Mouse (Mus musculus): Measurements from ENCODE around the gene Arl2bp.

The Arl2bp gene

DNA sequence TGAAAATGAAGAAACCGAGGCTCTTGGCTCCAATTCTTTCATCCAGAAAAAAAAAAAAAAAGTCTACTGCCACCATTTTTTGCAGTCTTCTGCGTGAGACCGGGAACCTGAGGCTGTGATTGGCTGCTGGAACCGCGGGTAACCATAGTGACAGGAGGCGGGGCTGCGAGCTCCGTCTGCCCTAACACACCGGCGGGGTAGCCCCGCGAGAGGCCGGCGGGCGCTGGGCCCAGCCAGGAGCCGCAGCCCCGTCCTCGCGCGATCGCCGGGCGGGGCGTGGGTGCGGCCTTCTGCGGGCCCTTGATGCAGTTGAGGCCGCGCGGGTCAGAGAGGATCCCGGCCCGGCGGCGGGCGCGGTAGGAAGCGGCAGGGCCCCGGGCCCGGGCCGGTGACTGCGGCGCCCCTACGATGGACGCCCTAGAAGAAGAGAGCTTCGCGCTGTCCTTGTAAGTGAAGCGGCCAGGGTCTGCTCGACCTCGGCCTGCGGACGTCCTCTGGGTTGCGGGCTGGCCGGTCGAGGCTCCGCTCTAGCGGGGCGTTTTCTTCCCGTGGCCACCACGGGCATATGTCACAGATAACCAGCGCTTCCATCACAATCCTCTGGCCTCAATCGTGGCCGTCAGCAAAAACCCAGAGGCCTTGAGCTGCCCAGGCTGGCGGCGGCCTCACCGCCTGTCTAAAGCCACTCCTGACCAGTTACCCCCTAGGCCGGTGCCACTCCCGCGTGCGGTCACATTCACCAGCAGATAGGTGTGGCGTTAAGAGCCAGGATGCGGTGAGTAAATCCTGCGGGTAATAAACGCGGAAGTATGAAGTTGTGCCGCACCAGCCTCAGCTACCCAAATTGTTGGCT, at the start of gene Arl2bp:
Gene Arl2bp, plus strand, starts transcription at position 145 of the 853 bp plus-strand sequence.
- peak; percentile 98 for ATAC-seq (ENCODE audit: insufficient number of reproducible peaks, low FRiP score, low TSS enrichment)

DNA sequence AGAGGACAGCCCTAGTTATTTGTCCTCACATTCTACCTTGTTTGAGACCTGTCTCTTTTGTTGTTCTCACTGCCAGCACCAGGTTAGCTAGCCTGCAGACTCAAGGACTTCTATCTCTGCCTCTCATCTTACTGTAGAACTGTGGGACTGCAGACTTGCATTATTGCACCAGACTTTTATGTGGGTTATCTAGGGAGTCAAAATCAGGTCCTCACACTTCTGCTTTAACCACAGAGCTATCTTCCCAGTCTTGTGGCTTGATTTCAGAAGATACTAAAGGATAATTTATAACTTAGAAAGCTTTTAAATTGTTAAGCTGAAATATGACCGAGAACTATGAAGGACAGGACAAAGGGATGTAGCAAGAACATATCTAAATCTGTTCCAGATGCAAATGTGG, 41.5 kb upstream of the Arl2bp start:
- ATAC-seq (ENCODE audit: insufficient number of reproducible peaks, low FRiP score, low TSS enrichment): no peak

DNA sequence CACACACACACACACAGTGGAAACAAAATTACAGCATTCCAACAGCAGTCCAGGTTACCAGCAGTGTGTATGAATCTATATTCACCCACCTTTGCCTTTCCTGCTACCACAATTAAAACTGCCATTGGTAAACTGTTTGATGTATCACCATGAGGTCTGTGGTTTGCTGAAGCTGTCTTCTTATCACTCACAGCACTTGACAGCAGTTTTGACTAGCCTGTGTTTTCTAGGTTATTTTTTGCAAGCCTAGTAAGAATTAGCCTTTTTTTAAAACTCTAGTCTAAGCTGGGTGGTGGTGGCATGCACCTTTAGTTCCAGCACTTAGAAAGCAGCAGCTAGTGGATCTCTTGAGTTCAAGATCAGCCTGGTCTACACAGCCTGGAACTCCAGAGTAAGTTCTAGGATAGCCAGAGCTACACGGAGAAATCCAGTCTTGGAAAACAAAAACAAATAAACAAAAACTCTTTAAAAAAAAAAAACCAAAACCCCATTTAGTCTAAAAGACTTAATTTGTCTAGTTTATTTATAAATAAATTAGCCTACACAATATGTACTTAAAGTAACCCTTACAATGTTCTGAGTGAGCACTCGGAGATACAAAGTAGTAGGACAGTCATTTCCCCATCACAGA, 32.7 kb upstream of the Arl2bp start:
- no peak for ATAC-seq (ENCODE audit: insufficient number of reproducible peaks, low FRiP score, low TSS enrichment)

DNA sequence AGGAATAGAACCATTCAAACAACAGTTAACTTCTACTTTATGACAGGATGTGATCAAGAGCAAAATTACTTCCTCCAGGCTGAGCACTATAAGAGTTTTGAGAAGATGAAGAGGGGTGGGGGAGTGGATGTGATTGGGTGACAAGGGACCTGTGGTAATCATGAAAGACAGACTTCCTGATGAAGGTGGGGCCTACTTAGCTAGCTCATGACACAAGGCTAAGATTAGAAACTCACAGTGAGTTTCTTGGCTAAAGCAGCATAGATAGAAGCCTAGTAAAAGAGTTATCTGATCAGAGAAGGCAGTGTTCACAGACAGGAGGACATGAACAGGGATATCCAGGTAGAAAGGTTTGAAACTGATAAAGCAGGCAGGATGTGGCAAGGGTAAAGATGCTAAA, 32.2 kb upstream of the Arl2bp start:
- ATAC-seq (ENCODE audit: insufficient number of reproducible peaks, low FRiP score, low TSS enrichment): no peak

DNA sequence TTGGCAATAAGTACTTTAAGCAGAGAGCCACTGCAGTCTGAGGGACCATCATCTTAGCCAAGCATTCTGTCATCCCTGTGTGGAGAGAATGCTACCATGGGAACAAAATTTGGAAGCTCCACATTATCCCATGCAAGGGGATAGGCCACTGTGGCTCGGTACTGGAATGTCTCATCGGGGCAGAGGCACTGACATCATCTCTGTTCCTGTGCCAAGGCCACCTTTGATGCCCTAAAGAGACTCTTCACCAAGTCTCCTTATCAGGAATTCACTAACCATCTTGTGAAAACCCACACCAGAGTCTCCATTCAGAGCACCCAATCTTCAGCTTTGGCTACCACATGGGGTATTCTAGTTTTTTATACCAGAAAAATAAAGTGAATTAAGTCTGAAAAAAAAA, 25.2 kb upstream of the Arl2bp start:
- no peak for ATAC-seq (ENCODE audit: insufficient number of reproducible peaks, low FRiP score, low TSS enrichment)

DNA sequence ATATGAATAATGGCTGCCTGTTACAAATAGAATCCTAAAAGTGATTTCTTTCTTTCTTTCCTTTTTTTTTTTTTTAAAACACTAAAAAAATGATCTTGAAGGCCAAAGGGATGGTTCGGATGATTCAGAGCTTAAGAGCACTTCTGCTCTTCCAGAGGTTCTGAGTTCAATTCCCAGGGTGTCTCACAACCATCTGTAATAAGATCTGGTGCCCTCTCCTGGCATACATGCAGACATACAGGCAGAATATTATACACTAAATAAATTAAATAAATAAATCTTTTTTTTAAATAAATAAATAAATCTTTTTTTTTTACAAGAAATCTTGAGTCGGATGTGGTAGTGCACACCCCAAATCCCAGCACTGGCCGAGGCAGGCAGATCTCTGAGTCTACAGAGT, 24.5 kb upstream of the Arl2bp start:
- ATAC-seq (ENCODE audit: insufficient number of reproducible peaks, low FRiP score, low TSS enrichment): no peak

DNA sequence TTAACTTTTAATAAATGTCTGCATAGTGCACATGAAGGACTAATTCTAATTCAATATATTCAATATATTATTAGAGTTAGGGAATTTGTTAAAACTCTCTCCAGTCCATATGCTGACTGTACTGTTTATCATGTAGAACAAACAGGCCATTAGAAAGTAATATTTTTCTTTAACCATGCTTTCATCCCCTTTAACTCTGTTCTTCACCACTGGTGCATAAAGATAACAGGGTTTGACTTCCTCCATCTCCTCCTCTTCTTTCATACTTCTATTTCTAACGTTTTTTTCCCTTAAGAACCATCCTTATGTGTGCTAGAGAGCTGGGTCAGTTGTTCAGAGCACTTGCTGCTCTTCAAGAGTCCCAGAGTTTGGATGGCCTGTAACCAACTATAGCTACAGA, 21.2 kb upstream of the Arl2bp start:
- no peak for ATAC-seq (ENCODE audit: insufficient number of reproducible peaks, low FRiP score, low TSS enrichment)

DNA sequence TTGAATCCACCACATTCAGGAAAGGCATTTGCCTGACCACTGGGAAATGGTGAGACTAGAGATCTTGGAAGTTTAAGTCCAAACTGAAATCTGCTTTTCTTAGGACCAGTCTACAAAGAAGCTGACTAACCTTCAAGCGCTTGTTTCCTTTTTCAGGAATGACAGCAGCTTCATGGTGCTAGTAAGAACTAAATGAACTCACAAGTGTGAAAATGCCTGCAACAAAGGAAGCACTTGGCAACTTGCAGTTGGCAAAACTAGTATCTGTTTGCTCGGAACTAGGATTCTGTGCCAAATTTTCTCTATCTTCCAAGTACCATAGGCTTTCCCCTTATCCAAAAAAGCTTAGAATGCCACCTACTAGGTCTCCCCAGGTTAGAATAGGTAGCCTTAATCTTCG, 20.2 kb upstream of the Arl2bp start:
- ATAC-seq (ENCODE audit: insufficient number of reproducible peaks, low FRiP score, low TSS enrichment): no peak

DNA sequence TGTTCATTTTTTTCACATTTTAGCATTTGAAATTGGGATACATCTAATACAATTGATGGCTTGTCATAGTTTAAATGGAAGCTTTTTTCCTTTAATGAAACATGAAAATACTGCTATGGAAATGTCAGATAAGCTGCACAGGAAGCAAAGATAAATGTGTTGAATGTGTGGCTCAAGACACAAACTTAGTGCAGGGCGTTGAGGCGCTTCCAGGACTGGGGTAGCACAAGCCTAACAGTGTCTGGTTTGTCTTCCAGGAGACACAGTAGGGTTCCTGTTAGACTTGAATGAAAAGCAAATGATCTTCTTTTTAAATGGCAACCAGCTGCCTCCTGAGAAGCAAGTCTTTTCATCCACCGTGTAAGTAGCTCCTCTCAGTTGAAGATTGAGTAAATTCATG, 16.9 kb upstream of the Arl2bp start:
- ATAC-seq (ENCODE audit: insufficient number of reproducible peaks, low FRiP score, low TSS enrichment): no peak

DNA sequence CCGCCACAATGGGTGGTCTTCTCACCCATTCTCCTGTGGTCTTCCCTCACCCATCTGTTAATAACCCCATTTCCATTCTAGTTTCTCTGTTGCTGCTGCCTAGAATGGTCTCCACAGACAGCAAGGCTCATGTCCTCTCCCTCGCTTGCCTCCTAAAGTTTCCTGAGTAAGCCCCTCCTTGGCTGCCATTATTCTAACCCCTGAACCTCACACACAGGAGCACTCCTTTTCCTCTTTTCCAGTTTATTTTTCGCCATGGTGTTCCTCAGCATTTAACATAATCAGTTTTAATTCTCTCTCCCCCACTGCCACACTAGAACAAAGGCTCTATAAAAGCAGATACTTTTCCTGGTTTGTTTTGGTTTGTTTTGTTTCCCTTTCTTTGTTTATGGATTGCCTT, 13.4 kb upstream of the Arl2bp start:
- no peak for ATAC-seq (ENCODE audit: insufficient number of reproducible peaks, low FRiP score, low TSS enrichment)

DNA sequence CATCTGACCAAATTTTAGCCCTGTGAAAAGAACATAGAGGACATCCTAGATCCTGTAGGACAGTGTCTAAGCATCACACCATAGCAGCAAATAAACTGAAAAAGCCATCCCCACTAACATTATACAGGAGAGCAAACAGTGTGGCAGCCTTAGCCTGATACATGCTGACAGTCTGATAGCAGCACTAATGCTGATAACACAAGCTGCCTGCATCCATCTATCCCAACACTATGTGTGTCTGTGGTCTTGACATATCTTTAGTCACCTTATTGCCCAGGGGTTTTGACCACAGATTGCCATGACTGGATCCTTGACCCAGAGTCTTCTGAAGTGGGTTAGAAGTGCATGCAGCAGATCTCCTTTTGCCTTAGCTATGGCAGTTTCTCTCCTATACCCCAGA, 11.4 kb upstream of the Arl2bp start:
- no peak for ATAC-seq (ENCODE audit: insufficient number of reproducible peaks, low FRiP score, low TSS enrichment)

DNA sequence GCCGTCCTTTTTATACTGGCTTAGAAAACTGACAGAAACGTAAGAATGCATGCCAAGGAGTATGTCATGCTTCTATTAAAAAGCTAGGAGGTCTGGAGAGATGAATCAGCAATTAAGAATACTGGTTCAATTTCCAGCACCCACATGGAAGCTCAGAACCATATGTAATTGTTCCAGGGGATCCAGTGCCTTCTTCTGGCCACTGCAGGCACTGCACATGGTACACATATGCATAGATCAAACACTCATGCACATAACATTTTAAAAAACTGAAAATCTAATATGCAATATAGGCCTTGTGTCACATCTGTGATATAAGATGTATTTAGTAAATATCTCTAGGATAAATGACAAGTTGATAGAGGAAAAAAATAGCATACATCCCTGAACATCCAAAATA, 8.4 kb upstream of the Arl2bp start:
- ATAC-seq (ENCODE audit: insufficient number of reproducible peaks, low FRiP score, low TSS enrichment): no peak

DNA sequence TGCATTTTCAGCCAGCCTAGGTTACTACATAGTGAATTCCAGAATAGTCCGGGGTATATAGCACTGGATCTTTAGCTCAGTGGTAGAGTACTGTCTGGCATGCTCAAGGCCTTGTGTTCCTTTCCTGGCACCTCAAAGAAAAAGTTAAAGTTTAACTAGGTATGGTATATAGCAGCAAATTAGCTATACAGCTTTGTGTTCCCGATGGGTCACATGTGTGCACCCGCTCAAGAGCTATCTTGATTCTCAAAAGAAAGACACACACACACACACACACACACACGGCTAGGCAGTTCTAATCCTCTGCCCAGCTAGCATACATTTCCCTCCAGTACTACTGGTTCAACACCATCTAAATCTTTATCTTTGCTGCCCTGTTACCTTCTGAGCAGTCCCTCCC, 6.0 kb upstream of the Arl2bp start:
- no peak for ATAC-seq (ENCODE audit: insufficient number of reproducible peaks, low FRiP score, low TSS enrichment)

DNA sequence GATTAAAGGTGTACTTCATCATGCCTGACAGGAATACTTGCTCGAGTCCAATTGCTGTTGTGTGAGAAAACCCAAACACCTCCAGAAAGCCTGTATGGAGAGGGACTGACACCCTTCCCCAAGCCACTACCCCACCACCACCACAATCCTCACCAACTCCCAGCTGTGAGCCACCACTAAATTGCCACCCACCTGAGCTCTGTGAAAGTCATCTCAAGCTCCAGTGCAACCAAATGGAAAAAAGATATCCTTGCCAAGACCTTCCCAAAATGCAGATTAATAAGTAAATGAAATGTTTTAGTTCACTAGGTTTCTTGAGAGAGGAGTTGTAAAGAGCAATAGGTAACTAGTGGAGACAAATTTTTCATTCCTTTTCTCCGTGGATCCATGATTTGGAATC, 1.7 kb upstream of the Arl2bp start:
- ATAC-seq (ENCODE audit: insufficient number of reproducible peaks, low FRiP score, low TSS enrichment): no peak

DNA sequence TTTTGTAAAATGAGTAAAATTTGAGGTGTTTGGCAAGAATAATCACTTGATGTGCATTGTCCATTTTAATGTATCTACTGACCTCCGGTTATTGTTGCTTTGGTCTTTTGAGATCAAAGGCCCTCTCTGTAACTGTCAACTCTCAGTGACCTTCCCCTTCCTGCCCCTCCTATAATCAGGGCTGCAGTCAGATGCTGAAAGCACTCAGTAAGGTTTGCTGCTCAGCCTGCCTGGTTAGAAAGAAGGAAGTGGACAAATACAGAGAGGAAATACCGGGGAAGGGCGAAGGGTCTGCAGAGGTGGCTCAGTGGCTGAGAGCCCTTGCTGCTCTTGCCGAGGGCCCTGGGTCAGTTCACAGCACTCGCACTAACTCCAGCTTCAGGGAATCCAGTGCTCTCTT, 8.0 kb downstream of the Arl2bp start:
- no peak for ATAC-seq (ENCODE audit: insufficient number of reproducible peaks, low FRiP score, low TSS enrichment)

DNA sequence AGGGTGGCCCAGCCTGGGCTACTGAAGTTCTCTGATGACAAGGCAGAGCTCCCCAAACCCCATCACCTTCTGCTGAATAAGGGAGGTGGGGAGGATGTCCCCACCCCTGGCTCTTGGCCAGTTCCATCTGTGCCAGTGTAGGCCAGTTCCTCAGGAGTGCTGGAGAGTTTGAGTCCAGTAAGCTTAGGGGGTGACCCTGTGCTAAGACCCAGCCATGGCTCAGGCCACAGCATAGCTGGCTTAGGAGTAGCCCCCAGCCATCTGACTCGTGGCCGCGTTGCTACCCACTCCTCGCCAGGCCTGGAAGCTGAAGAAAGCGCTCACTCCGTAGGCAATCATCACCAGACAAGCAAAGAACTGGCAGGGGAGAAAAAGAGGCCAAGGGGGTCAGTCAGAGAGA, 9.5 kb downstream of the Arl2bp start:
- ATAC-seq (ENCODE audit: insufficient number of reproducible peaks, low FRiP score, low TSS enrichment): no peak

DNA sequence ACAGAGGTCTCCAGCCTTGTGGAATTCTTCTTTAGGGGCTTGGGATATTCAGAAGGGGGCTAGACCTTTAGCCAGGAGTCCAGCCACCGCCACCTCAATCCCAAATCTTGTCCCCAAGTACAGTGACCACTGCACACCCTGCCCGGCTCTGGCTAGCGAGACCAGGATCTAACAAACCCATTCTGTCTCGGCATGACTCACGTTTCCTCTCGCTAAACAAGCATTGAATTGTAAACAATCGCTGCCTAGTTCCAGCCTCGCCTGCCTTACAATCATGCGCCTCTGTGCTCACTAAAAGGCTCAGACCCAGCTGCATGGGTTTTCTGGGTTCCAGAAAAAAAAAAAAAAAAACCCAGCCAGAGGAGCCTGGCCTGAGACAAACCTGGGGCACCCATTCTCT, 12.2 kb downstream of the Arl2bp start:
- no peak for ATAC-seq (ENCODE audit: insufficient number of reproducible peaks, low FRiP score, low TSS enrichment)

DNA sequence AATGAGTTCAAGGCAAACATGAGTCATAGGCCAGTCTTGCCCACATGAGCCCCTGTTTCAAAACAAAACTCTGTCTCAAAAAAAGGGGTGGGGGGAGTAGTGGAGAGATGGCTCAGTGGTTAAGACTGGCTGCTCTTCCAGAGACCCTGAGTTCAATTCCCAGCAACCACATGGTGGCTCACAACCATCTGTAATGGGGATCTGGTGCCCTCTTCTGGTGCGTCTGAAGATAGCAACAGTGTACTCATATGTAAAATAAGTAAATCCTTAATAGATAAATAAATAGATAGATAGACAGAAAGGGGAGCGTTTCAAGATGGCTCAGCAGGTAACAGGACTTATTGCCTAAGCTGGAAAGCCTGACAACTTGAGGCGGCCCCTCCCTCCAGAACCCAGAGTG, 14.0 kb downstream of the Arl2bp start:
- no peak for ATAC-seq (ENCODE audit: insufficient number of reproducible peaks, low FRiP score, low TSS enrichment)

DNA sequence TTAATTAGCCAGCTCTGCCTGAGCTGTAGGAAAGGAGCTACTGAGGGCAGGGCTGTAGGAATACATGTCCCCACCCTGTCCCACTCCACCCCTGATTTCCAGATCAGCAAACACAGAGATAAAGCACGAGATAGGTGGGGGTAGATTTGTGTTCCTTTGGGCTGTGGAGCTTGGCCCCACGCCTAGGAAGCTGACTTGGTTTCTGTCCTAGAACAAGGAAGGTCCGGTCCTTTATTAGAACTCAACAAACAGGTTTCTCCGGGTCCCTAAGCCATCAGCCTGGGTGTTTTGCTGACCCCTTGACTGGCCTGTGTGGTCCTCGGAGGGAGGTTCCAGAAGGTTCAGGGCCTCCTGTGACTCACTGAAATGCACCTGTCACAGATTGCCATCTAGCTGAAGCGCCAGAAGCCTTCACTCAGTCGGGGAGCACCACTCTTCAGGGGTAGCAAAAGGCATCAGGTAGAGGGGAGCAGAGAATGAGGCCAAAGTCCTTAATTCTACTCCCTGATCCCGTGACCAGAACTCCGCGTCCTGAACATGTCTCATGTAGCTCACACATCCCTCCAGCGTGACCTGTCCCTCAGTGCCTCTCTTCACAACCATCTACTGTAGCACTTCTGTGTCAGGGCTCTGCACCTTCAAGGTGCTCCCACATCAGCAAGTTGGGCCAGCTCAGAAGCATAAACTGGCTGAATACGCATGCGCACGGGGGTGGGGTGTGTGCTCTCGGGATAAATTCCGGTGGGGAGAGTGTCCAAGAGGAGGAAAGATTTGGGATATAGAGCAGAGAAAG, 16.5 kb downstream of the Arl2bp start:
- ATAC-seq (ENCODE audit: insufficient number of reproducible peaks, low FRiP score, low TSS enrichment): no peak

DNA sequence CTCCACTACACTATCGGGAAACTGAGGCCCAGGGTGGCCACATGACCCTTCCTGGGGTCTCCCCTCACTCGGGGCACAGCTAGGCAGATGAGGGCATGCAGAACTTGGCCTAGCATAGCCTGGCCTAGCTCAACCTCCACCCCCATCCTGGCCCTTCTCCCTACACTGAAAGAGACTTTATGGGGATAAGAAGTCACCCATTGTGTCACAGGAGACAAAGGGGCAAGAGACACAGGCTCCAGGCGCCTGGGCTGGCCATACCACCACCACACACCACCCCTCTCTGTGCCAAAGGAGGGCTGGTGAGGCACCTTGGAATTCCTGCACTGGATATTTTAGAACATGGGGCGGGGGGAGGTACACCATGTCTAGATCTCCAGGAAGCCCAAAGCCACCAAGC, 17.9 kb downstream of the Arl2bp start:
- no peak for ATAC-seq (ENCODE audit: insufficient number of reproducible peaks, low FRiP score, low TSS enrichment)

DNA sequence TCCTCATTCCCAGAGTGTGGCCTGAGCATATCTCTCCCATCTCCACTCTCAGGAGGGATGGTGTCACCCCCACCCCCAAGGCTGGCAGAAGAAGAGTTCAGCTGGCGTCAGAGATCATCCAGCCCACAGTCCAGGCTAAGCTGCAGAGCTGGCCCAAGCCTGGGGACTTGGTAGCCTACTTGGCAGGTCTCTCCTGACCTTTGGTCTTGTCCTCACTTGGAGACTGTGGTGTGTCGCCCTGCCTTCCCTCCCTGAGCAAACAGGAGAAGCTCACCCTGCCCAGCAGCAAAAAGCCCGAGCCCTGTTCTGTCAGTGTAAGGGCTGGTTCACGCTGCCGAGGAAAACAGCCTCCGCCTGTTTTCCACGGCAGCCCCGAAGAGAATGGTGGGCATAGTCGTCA, 19.6 kb downstream of the Arl2bp start:
- ATAC-seq (ENCODE audit: insufficient number of reproducible peaks, low FRiP score, low TSS enrichment): no peak
